Mouse (Mus musculus) naive thymus-derived CD4-positive, alpha-beta T cell, adult 5 months (primary cell): Measurements from ENCODE around the gene Gm11084. TPM values are rescaled to one million over a fixed set of nuclear protein-coding genes. Genes with fewer than 3 reads are reported as not detected.

ENCODE experiments used
- polyA plus RNA-seq: library from polyadenylated mRNA; unstranded; fragments of 100-300 nt; shearing (Covaris generic); gene quantifications from one replicate; pipeline ENCODE4 v1.2.1, GENCODE M21; 2017

Gene Gm11084
- polyA plus RNA-seq, result not detected

DNA sequence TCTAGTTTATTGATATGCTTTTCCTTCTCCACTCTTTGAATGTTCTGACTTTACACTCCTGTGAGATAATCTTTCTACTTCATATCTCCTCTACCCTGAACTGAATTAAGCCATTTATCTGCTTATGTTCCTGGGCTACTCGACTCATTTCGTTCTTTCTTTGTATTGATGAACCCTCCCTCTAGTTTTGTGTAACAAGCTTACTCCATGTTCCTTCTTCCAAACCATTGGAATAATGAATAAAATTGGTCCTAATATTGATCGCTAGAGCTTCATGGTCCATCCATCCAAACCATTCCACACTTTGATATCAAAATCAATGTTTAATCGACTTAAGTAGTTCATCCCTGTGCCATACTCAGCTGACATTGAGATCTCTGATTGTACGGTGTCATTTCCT is at the start of gene Gm11084:
Gm11084 (minus strand) TSS at position 101 of the 400 bp plus-strand sequence.

DNA sequence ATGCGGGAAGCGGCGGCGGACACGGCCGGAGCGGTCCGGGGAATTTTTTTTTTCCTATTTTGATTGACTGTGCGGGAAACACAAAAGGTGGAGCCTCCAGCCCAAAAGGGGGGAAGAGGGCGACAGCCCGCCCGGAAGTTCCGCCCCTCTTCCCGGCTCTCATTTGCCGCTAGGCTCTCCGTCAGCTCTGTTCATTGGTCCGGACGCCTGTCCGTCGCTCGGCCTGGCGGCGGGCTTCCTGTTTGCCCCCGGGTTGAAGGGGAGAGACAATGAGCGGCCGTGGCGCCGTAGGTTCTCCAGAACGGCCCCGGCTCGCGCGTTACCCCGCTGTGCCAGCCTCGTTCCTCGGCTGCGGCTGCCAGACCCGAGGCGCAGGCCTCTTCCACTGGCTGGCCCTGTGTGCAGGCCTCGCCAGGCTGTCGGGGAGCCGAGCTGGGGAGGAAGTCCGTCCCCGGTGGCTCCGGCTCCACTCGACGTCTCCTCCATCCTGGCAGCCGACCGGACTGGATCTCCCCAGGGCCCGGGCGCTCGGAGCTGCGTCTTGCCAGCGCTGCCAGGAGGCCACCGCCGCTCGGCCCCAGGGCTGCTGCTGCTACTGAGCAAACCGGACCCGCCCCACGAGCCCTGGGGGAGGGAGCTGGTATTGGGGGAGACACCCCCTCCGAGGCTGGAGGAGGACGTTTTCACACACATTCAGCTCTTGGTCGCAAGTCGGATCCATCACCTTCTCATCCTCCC is 6.0 kb downstream of the Gm11084 start, which contains the start of gene Sp3:
Sp3 (minus strand) TSS at position 110 of the 738 bp plus-strand sequence.

Other genes with a start within 250 kb of the Gm11084 start
- 149 TPM for gene Sp3, start 6.3 kb downstream of the Gm11084 start, polyA plus RNA-seq
- gene Ola1, start 232.2 kb upstream of the Gm11084 start, polyA plus RNA-seq, result 41.9 TPM